Mouse (Mus musculus) small intestine, adult 2 months (tissue): Measurements from ENCODE around the gene Pafah2.

Experiments
- CTCF ChIP-seq: fragments of 200-500 bp; IDR thresholded peaks from 2 replicates; pipeline ENCODE4 v1.5.1; 2012; ENCODE audit warnings: low read depth, mild to moderate bottlenecking, control low read depth, inconsistent platforms, low read length, moderate library complexity, mixed read lengths; ENCODE audit not compliant: insufficient replicate concordance, insufficient read length; ENCODE audit errors: extremely low read depth
- POLR2A ChIP-seq: fragments of 200-500 bp; IDR thresholded peaks from 2 replicates; pipeline ENCODE4 v1.6.1; 2012; ENCODE audit warnings: low read depth, mild to moderate bottlenecking, control low read depth, inconsistent platforms, low read length, moderate library complexity

- TF ChIP-seq POLR2A (no peak), CTCF (no peak)
Observed at GRCm38 (mm10) chr4:134348545-134348944, 47.6 kb upstream of the Pafah2 start.
